Mouse (Mus musculus) 3134 (cell line): ENCODE measurements at regions not wholly inside any gene's neighbourhood (a gene's known extent, or its start where the extent isn't known, plus 50 kb on each side); places are given as distances from the start of the nearest gene placed in this dataset.
A peak's percentile ranks its signal among the peaks of the same experiment; 100 is the strongest.

Source experiments
- DNase-seq: peaks from one replicate; pipeline ENCODE4 v3.0.0-alpha.2; 2011; ENCODE audit warnings: low spot score; ENCODE audit not compliant: insufficient read length; ENCODE audit errors: extremely low read depth

DNA sequence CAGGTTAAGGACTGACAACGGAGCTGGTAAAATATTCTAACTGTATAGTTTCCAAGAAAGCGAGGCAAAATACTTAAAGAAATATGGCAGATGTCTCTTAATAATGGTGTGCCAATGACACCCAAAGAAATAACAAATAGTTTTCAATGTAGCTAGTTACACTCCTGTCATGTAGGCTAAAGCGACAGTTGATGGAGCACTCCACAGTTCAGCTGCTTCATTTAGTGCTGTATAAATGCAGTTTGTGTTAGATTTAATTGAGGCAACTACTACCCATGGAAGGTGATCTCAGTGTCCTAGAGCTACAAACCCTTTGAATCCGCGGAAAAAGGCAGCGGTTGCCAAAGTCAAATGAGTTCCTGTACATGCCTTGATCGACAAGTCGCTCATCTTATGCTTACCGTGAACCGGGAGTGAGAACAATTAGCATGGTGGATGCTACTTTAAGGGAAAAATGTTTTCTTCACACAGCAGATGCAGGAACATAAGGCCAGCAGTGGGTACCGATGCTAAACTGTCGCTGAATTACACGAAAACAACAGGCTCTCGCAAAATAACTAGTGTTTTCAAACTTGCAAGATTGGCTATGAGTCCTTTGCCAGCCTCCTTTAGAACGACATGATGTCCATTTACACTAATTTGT lies 961.4 kb downstream of the Mat2b start:
- no peak for DNase-seq

DNA sequence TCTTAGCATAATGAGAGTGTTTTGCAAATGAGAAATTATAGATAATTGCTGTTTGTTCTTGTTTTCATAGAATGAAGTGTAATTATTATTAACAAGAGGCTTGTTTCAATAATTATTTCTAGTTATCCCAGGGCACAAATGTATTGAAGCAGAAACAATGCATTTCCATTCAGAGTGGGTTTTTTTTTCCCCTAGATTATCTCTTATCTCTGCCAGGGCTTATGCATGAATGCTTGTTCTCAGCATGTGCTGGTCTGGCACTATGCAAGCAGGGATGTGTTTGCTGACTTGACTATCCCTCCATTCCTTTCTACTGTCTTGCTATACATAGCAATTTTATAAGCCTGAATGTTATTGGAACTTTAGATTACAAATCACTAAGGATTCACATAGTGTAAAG lies 971.4 kb downstream of the Mat2b start:
- no peak for DNase-seq

DNA sequence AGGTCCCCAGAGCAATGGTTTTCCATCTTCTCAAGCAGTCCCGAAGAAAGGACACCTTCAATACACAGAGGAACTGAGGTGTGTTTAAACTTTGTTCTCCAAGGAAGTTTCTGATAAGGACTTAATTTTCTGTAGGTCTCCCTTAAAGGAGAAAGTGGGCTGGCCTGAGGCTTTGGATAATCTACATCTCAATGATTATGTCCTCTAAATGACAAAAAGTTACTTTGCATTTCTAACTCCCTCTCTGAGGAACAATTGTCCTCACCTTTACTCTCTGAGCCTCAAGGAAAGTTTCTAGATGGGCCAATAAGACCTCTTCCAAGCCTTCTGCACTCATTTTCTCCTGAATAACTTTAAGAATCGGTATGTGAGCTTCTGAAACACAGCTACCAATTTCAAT lies 1016.5 kb downstream of the Mat2b start:
- DNase-seq: no peak

DNA sequence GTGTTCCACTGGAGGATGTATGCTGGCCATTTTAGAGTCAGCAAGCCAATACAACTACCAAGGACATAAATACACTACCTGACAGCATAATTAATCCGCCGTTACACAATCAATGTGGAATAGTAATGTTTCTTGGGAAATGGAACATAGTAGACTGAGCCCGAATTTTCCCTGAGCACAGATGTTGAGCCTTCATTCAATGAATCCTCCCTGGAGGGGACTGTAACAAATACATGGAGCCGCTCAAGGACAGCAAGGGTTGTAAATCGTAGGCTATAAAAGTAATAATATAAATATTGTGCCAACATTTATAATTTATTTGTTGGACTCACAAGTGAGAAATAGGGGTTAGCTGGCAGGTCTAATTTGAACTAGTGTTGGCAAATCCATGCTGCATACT lies 1041.4 kb downstream of the Mat2b start:
- no peak for DNase-seq

DNA sequence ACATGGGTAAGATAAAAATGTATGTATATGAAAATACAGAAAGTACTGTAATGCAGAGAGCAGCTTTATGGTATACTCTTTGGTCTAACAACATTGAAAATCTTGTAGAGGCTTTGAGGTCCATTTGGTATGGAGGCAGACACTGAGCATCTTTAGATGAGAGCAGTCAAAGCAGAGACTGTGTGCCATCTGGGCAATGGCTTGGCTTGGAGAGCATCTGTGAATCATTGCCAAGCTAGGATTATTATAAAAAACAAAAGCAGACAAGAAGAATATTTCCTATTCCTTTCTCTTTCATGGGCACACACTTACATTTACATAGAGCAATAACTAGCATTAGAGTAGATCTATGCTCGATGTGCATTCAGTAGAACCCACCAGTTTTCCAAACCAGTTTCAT lies 1075.6 kb downstream of the Mat2b start:
- DNase-seq: no peak

DNA sequence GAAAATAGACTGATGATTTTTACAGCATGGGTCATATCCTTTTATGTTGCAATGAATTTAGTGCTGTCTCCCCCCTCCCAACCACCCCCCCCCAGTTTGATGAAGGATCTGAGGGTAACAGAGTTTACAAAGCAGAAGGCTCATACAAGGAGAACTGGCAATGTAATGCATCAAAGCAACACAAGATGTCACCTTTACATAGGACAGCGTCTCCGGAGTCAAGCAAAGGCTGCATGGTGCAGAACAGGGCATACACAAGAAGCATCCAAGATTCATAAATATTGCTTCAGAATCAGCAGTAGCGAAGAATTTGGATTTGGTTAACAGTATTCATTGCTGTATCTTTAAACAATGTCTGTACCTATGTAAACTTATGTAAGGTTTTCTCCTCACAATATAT lies 1079.2 kb downstream of the Mat2b start:
- DNase-seq: no peak

DNA sequence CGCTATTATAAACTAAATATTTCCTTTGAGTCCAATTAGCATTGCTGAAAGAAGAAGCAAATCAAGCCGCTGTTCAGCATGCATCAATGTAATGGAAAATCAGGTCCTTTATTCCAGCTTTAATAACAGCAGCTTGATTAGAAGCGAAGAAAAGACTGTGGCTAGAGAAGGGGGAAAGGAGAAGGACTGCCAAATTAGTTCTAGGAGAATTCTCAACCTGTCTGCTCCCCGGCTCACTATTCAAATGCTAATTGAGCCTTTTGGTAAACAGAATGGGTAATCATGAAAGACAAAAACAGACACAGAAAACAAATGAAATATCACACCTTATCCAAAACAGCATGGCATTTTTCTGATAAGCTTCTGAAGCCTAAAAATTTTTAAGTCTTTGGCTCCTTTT lies 1098.5 kb downstream of the Mat2b start:
- DNase-seq: no peak

DNA sequence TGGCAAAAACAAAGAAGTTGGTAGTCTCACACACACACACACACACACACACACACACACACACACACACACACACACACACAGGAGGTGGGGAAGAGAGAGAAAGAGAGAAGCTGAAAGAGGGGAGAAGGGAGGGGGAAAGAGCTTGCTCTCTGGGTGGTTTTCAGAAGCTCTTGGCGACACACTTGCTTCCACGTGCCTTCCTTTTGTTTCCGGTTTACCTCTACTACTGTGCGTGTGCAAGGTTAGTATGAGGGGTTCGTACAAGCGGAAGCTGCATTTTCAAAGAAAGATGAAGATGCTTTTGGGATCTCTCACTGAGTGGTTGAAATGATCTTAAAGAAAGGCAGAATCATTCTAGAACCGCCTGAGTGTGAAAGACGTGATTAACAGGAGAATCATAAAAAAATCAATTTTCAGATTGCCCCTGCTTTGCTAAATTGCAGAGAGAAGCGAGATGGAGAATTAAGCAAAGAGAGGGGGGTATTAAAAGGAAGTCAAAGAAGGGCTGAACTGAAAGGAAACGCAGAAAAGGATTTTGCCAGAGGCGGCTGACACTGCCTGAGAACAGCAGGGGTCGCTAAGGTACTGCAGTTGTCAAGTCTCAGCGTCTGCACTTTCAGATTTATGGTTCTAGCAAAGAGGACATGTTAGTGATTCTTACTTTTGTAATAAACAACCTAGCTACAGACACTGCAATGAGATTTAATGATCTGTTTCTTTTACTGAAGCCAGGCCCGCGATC lies 1106.2 kb downstream of the Mat2b start:
- peak; percentile 9 for DNase-seq

DNA sequence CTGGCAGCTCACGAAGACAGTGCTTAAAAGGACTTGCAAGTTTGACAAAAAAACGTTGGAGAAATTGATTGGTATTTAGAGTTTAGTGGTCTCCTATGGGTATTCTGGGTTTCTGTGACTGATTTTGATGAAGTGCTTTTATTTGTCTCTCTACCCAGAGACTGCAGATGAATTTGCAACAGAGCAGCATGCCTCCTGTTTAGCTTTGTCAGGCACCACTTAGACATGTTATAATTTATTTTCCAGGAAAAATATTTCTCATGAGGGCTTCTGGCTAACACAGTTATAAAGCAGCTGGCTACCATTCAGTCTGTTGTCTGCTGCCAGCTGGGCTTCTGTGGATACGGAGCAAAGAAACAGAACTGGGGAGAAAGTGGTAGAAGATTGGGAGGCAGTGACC lies 1136.7 kb downstream of the Mat2b start:
- no peak for DNase-seq

DNA sequence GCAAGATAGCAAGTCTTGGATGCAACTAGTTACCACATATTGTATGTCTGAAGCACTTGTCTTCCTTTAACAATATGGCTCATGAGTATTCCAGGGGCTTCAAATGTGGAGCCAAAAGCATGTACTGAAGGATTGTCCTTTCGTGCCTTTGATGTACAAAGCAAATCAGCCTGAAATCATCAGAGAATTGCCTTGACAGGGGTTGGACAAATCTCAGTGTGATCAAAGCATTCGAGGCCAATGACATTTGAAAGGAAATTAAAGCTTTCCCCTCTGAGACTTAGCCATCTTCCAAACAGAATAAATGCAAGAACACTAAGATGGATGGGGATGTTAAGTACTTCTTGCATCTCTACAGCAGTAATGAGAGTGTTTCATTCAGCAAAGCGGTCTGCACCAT lies 1144.9 kb downstream of the Mat2b start:
- no peak for DNase-seq

DNA sequence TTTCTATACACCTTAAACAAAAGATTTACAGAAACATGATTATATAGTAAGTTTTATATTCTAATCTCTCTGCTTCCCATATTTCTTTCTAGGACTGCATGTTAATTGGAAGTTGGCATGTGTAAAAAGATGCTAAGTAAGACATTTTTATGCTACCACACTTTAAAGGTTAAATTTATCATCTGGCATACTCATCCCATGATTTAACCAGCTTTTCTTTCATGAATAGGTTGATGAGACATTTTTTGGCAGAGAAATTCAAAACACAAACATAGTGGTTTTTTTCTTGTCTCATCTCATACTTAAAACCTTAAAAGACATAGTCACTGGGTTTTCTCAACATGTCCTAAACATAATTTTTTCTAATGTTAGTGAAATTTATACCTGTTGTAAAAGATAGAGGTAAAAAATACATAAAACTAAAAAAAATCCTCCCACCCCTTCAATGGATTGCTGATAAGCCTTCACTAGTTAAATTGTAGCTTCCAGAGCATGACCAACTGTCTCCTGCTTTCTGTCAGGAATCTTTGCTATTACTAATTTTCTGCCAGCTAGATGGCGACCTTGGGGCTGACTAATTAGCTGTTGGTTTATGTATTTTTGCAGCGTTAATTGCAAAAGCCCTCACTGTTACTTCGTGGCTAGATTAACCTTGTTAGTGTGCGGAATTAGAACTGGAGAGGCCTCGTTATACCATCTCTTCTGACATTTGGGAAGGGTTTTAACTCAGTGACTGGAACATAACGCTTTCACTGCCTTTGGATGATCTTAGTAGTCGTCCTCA lies 1169.9 kb downstream of the Mat2b start:
- DNase-seq: no peak

DNA sequence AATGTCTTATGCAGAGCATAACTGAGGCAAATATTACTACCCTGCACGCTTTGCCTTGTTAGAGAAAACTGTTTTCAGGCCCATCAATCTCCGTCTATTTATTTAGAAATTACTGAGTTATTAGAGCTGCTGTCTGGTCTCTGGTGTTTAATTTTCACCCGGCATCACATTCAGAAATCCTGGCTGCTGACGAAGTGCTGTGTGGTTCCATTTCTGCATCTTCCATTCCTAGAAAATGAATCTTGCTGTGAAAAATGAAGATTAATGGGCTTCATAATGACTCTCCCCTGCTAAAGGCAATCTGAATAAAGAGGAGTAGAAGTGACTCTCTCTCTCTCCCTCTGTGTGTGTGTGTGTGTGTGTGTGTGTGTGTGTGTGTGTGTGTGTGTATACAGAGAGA lies 1199.8 kb downstream of the Mat2b start:
- DNase-seq: no peak

DNA sequence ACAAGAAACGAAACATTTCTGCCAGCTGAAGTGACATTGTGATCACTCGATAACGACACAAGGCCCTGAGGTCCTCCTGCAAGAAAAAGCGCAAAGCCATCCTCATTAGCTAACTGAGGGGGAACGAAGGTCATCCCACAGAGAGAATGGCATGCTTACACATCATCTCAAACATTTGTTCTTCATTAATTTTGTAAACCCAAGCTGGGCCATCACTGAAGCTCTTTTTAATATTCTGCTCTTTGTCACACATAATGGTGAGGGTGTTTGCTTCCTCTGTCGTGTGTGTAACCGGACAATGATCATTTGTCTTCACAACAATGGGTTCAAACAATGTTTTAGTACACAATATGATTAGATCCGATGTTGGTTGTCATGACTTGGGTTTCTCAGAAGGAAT lies 1217.9 kb downstream of the Mat2b start:
- no peak for DNase-seq

DNA sequence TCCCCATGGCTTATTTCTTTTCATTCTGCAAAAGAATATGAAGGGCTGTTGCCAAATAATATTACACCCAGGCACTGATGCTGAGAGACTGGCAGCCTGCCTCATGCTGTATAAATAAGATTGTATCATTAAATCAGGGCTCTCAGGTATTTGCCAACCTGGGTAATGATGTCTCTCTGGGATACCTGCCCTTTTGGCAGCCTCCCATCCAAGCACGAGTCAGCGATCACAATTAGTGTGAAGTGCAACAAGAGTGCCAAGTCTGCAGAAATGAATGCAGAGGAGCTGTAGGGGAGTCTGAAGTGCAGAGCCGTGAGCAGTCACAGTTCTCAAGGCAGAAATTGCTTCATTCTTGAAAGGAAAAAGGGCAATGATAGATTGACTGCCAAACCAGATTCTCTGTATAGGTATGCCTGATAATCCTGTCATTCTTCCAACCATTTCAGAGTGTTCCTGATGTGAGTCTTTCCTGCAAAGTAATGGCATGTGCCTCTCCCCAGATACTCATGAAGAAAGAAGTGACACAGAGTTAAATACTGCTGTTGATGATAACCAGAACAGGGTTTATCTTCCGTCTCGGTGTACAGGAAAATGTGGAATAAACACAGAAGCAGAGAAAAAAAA lies 1241.6 kb downstream of the Mat2b start:
- DNase-seq: no peak

DNA sequence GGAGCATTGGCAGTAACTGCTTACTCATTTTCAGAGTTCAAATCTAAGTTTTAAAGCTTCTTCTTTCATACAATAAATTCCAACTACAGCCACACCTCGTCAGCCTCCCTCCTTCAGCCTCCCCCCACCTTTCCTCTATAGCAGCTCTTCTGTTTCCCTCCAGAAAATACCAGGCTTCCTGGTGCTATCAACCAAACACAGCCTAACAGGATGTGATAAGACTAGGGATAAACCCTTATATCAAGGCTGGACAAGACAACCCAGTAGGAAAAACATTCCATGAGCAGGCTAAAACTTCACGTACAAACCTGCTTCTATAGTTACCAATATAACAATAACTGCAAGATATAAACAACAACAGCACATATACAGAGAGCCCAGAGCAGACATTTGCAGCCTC lies 1248.6 kb downstream of the Mat2b start:
- DNase-seq: no peak

DNA sequence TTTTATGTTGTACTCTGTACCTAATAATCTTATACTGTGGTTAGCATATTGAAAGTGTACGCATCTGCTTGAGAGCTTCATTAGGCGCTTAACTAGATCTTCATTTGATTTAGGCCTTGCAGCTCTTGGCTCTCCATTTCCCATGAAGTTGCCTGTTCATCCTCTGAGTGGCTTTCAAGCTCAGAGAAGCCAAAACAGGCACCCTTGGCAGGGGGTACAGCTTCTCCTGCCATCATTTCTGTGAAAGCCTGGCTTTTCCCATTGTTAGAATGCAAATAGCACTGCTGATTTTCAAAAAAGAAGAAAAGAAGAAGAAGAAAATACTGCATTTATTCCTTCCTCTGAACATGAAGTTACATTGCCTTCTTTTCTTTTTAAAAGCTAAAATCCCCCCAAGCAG lies 1283.3 kb downstream of the Mat2b start:
- DNase-seq: no peak

DNA sequence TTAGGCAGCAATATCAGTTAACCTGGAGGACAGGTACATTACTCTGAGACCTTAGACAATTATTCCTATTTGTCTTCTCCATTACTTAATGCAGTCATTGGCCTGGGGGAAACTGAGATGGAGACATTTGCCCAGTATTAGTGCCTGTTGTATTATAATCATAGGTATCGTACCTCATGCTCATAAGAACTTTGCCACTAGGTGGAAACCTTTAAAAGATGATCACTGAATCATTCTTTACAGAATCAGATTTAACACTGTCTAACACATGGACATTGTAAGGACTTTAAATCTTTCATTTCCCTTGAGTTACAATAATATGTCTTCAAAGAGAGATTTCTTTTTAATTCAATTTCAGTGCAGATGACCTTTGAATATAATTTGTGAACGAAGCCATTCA lies 1283.8 kb downstream of the Mat2b start:
- no peak for DNase-seq

DNA sequence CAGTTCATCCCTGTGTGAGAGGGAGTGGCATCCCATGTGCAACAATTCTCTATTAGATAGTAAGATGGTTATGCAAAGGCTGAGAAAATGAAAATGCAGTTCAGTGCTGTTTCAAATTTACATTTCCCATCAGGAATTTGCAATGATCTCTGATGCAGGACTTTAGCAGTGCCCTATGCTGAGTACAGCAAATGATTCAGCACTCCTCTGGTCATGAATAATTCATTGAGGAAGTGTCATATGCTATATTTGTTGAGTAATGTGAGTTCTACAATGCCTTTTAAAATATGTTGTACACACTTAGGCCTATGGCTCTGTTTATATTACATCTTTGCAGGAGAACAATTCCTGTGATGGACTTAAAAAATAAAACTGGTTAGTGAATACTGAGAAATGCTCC lies 1330.2 kb downstream of the Mat2b start:
- no peak for DNase-seq

DNA sequence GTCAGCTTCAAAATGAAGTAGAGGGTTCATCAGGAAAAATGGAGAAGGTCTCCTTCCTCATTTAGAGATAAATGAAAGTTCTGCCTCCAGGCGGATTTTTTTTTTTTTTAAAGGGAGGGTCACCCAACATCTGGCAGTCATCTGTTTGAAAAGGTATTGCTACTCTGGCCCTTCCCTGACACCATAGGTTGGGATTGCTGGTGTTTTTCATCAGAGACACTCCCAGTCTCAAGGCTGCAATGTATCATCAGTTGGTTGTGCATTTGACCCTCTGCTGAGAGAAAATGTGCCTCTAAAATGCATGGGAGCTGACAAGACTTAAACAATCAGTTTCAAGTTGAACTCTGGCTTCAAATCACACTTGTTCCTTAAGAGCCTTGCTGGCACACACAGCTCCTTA lies 1344.4 kb downstream of the Mat2b start:
- DNase-seq: no peak
